Mouse (Mus musculus) neural tube, embryonic 14.5 days (tissue): ENCODE measurements around the gene Lkaaear1. TPM values are rescaled to one million over a fixed set of nuclear protein-coding genes. Genes with fewer than 3 reads are reported as not detected.

Source experiments
- ATAC-seq: fragments of 200-750 bp; cut with Nextera tagmentation; 2 replicates; pipeline ENCODE4 v1.8.0; 2017; ENCODE audit warnings: low read depth, mild to moderate bottlenecking, moderate TSS enrichment, moderate library complexity
- H3K27ac ChIP-seq: fragments of 300-500 bp; sonication (generic); 2 replicates; pipeline ENCODE4 v1.5.1; 2014; ENCODE audit warnings: low read depth, mild to moderate bottlenecking, control low read depth, low read length, moderate library complexity, mixed read lengths
- H3K27me3 ChIP-seq: fragments of 300-500 bp; sonication (generic); 2 replicates; pipeline ENCODE4 v1.6.1; 2014; ENCODE audit warnings: low read length; ENCODE audit not compliant: control insufficient read depth, insufficient read depth
- H3K36me3 ChIP-seq: fragments of 300-500 bp; sonication (generic); 2 replicates; pipeline ENCODE4 v1.6.1; 2014; ENCODE audit warnings: low read length, mixed read lengths; ENCODE audit not compliant: control insufficient read depth, insufficient read depth
- H3K4me1 ChIP-seq: fragments of 300-500 bp; sonication (generic); 2 replicates; pipeline ENCODE4 v1.6.1; 2014; ENCODE audit warnings: low read length; ENCODE audit not compliant: control insufficient read depth, insufficient read depth
- H3K4me2 ChIP-seq: fragments of 300-500 bp; sonication (generic); 2 replicates; pipeline ENCODE4 v1.6.1; 2014; ENCODE audit warnings: mild to moderate bottlenecking, low read depth, low read length, control low read depth
- H3K4me3 ChIP-seq: fragments of 300-500 bp; sonication (generic); 2 replicates; pipeline ENCODE4 v1.5.1; 2014; ENCODE audit warnings: low read depth, low read length, control low read depth, mixed read lengths
- H3K9ac ChIP-seq: fragments of 300-500 bp; sonication (generic); replicated peaks from 2 replicates; pipeline ENCODE4 v1.6.1; 2014; ENCODE audit warnings: low read depth, mild to moderate bottlenecking, control low read depth, low read length, mixed read lengths
- H3K9me3 ChIP-seq: fragments of 300-500 bp; sonication (generic); 2 replicates; pipeline ENCODE4 v1.6.1; 2016; ENCODE audit warnings: low read length; ENCODE audit not compliant: control insufficient read depth
- WGBS: fragments of 180-500 bp; shearing (Covaris S2); extraction: QIAGEN DNeasy Blood & Tissue Kit; methylation state at CpG from one replicate; pipeline ENCODE4 v1.1.7; 2014; 5-methylcytosine and 5-hydroxymethylcytosine counted together
- polyA plus RNA-seq: library from polyadenylated mRNA; unstranded; fragments of >200 nt; fragmentation: Nextera tagmentation; extraction: Ambion mirVana; gene quantifications from 2 replicates; pipeline ENCODE4 v1.2.1, GENCODE M21; 2014

The Lkaaear1 gene
- polyA plus RNA-seq, 1 experiment from 2014 or later, result not detected

DNA sequence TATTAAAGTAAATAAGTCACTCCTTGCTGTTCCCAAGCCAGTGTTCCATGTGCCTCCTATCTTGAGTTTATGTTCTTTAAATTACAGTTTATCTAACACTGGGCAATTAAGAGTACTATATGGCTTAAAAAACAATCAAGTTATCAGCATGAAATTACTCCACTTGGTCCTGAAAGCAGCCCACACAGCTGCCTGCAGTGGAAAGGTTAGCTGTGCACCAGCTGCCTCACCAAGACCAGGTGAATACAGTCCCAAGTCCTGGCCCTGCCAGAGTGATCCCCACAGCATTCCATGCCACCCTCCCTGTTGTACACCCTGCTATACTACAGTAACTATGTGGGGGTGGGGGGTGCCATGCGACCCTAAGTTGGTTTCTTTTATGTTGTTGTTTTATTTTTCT, 44.7 kb downstream of the Lkaaear1 start:
- ATAC-seq, result no peak

DNA sequence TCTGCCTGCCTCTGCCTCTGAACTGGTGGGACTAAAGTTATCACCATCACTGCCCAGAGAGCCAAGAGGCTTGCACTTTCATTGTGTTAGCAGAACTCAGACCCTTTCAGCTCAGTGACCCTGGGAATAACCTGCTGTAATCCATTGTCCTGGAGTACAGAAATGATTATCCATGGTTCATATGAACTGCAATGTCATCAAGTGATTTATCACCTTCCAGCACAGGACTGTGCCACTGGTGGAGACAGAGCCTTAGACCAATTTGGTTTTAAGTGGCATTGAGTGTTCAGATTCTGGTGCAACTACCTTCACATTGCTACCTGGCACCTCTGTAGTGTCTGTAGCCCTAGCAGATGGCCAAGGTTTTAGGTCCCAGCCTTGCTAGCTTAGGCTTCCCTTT, 45.2 kb downstream of the Lkaaear1 start:
- Histone ChIP-seq H3K27me3 (no peaks in the 10 kb centered on the region), H3K4me2 (no peak overlapping the region), H3K27ac (no peak overlapping the region), H3K36me3 (peaks cover 75% of the 10 kb centered on the region), H3K4me3 (no peak overlapping the region), H3K9ac (no peak overlapping the region), H3K9me3 (no peaks in the 10 kb centered on the region), H3K4me1 (no peaks in the 10 kb centered on the region)
- ATAC-seq, result no peak

More for the DNA sequence above, 44.7 kb downstream of the Lkaaear1 start:
- Histone ChIP-seq H3K36me3 (peaks cover 70% of the 10 kb centered on the region), H3K4me3 (no peak overlapping the region), H3K9ac (no peak overlapping the region), H3K4me1 (no peaks in the 10 kb centered on the region), H3K9me3 (no peaks in the 10 kb centered on the region), H3K27ac (no peak overlapping the region), H3K4me2 (no peak overlapping the region), H3K27me3 (no peaks in the 10 kb centered on the region)
- WGBS, result 88% methylated on average over 1 of the region's 1 CpGs

DNA sequence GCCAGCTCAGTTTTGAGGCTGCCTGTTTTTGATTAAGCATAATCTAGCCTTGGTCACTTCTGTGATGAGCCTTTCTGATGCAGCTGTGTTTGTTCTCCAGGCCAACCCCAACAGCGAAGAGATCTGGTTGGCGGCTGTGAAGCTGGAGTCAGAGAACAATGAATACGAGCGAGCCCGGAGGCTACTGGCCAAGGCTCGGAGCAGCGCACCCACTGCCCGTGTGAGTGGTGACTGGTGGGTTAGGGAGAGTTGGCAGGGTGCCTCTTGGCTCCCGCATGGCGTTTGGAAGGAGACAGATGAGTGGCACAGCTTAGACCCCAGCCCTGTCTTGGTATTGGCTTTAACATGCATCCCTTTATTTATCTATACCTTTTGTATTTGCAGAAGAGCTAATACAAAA, 49.3 kb downstream of the Lkaaear1 start:
- ATAC-seq, result no peak
- Histone ChIP-seq H3K4me2 (no peak overlapping the region), H3K27me3 (no peaks in the 10 kb centered on the region), H3K27ac (no peak overlapping the region), H3K4me1 (no peaks in the 10 kb centered on the region), H3K4me3 (no peak overlapping the region), H3K9ac (no peak overlapping the region), H3K36me3 (peaks cover 68% of the 10 kb centered on the region), H3K9me3 (no peaks in the 10 kb centered on the region)
- WGBS, result 91% methylated on average over 10 of the region's 10 CpGs

Other genes with a start within 250 kb of the Lkaaear1 start
- gene Zbtb46, start 239.0 kb downstream of the Lkaaear1 start, polyA plus RNA-seq, result 18.2 and 22.8 TPM in 2 replicates
- not detected in 2 replicates for gene Abhd16b, start 205.2 kb downstream of the Lkaaear1 start, polyA plus RNA-seq
- 116 and 120 TPM in 2 replicates for gene Tpd52l2, start 201.3 kb downstream of the Lkaaear1 start, polyA plus RNA-seq
- 245 and 250 TPM in 2 replicates for gene Dnajc5, start 178.0 kb downstream of the Lkaaear1 start, polyA plus RNA-seq
- gene Uckl1, start 113.5 kb downstream of the Lkaaear1 start, polyA plus RNA-seq, result 61.3 and 66.6 TPM in 2 replicates
- 50.3 and 65.6 TPM in 2 replicates for gene Prpf6, start 106.6 kb downstream of the Lkaaear1 start, polyA plus RNA-seq
- gene Zfp512b, start 105.6 kb downstream of the Lkaaear1 start, polyA plus RNA-seq, result 85.1 and 87.5 TPM in 2 replicates
- 189 and 220 TPM in 2 replicates for gene Samd10, start 99.2 kb downstream of the Lkaaear1 start, polyA plus RNA-seq
- gene Gm29797, start 41.4 kb downstream of the Lkaaear1 start, polyA plus RNA-seq, result not detected in 2 replicates
- gene Sox18, start 26.8 kb downstream of the Lkaaear1 start, polyA plus RNA-seq, result 12.7 and 17.0 TPM in 2 replicates
- gene Tcea2, start 18.1 kb downstream of the Lkaaear1 start, polyA plus RNA-seq, result 49.6 and 54.8 TPM in 2 replicates
- gene Rgs19, start 4.5 kb downstream of the Lkaaear1 start, polyA plus RNA-seq, result 53.6 and 66.3 TPM in 2 replicates
- gene Oprl1, start 16.6 kb upstream of the Lkaaear1 start, polyA plus RNA-seq, result 98.4 and 105 TPM in 2 replicates
- gene Myt1, start 64.9 kb upstream of the Lkaaear1 start, polyA plus RNA-seq, result 26.9 and 28.7 TPM in 2 replicates
- gene Pcmtd2, start 139.4 kb upstream of the Lkaaear1 start, polyA plus RNA-seq, result 30.6 and 38.7 TPM in 2 replicates
- gene Polr3k, start 165.9 kb upstream of the Lkaaear1 start, polyA plus RNA-seq, result 80.2 and 86.0 TPM in 2 replicates